Comparison of ENCODE assay signal across 9 mouse cellular contexts in genomic region chr11:99463155-99463554, GRCm38 (mm10). TPM values are rescaled to one million over a fixed set of nuclear protein-coding genes. Genes with fewer than 3 reads are reported as not detected.
DNase-seq lines count a peak whose midpoint lies in the region; ATAC-seq lines count a peak whose summit lies in the region.
"Had no signal": no experiment of that assay in that cellular context is flagged by ENCODE, and none has a peak within 500 bp of the region (broad histone marks: within the 10 kb centered on the region; RNA-seq: fewer than 3 reads in every experiment).

No protein-coding gene starts in this region.

- DNase-seq in midbrain, embryonic 14.5 days = peak; percentile 93
- peak; percentile 50 for DNase-seq in adrenal gland, adult 2 months
- peak; percentile 46 for DNase-seq in embryo, embryonic 11.5 days (ENCODE audit: low read depth, low spot score)
- peak; percentile 76 for DNase-seq in left cerebral cortex, postnatal 25 days (ENCODE audit: low spot score in 2 of 2)
- DNase-seq in retina, embryonic 14.5 days (ENCODE audit: low spot score) = peak; percentile 93
- DNase-seq in urinary bladder, postnatal 36 days (ENCODE audit: low spot score in 2 of 2) = peak; percentile 46 to 61

- intact Hi-C loops in left cerebral cortex, postnatal 25 days (cut with DNase I) = loop anchor here (1.0 kb wide), 3 partner anchors 50 to 832 kb away; no protein-coding TSS in a partner anchor

- H3K4me1 ChIP-seq in midbrain, embryonic 14.5 days (ENCODE audit: control insufficient read depth, insufficient read depth, low read length) = no peaks in the 10 kb centered on the region
- no peaks in the 10 kb centered on the region for H3K4me1 ChIP-seq in midbrain, embryonic 16.5 days (ENCODE audit: control insufficient read depth, insufficient read depth, low read length)
- H3K4me1 ChIP-seq in hindbrain, embryonic 16.5 days (ENCODE audit: control insufficient read depth, insufficient read depth, low read depth, low read length) = no peaks in the 10 kb centered on the region

- no peaks in the 10 kb centered on the region for H3K36me3 ChIP-seq in midbrain, embryonic 14.5 days (ENCODE audit: control insufficient read depth, insufficient read depth, low read length)
- no peaks in the 10 kb centered on the region for H3K36me3 ChIP-seq in midbrain, embryonic 16.5 days (ENCODE audit: control insufficient read depth, insufficient read depth, low read length)
- H3K36me3 ChIP-seq in hindbrain, embryonic 16.5 days (ENCODE audit: control insufficient read depth, insufficient read depth, low read length) = no peaks in the 10 kb centered on the region

- no peak overlapping the region for H3K27ac ChIP-seq in midbrain, embryonic 14.5 days (replicated peaks; ENCODE audit: low read depth, low read length)
- H3K27ac ChIP-seq in midbrain, embryonic 16.5 days (ENCODE audit: low read length) = no peak overlapping the region
- H3K27ac ChIP-seq in hindbrain, embryonic 16.5 days (ENCODE audit: low read depth, low read length) = no peak overlapping the region

- no peak overlapping the region for H3K4me2 ChIP-seq in midbrain, embryonic 14.5 days (ENCODE audit: low read length)
- no peak overlapping the region for H3K4me2 ChIP-seq in midbrain, embryonic 16.5 days (ENCODE audit: low read length)
- H3K4me2 ChIP-seq in hindbrain, embryonic 16.5 days (ENCODE audit: low read length) = no peak overlapping the region

- no peak overlapping the region for H3K9ac ChIP-seq in midbrain, embryonic 14.5 days (replicated peaks; ENCODE audit: low read length)
- H3K9ac ChIP-seq in midbrain, embryonic 16.5 days (ENCODE audit: low read depth, low read length) = no peak overlapping the region
- H3K9ac ChIP-seq in hindbrain, embryonic 16.5 days (ENCODE audit: low read depth, low read length) = no peak overlapping the region

- H3K9me3 ChIP-seq in midbrain, embryonic 14.5 days (ENCODE audit: control insufficient read depth, low read length) = no peaks in the 10 kb centered on the region
- H3K9me3 ChIP-seq in midbrain, embryonic 16.5 days (replicated peaks; ENCODE audit: control insufficient read depth, low read length, poor library complexity, severe bottlenecking) = no peaks in the 10 kb centered on the region
- no peaks in the 10 kb centered on the region for H3K9me3 ChIP-seq in hindbrain, embryonic 16.5 days (ENCODE audit: control insufficient read depth, low read length)

- WGBS in midbrain, embryonic 14.5 days = 13% methylated on average over 8 of the region's 8 CpGs
- WGBS in midbrain, embryonic 16.5 days = 10% methylated on average over 8 of the region's 8 CpGs
- 15% methylated on average over 8 of the region's 8 CpGs for WGBS in hindbrain, embryonic 16.5 days

- H3K27me3 ChIP-seq in midbrain, embryonic 14.5 days (ENCODE audit: control insufficient read depth, insufficient read depth, low read length) = no peaks in the 10 kb centered on the region
- no peaks in the 10 kb centered on the region for H3K27me3 ChIP-seq in midbrain, embryonic 16.5 days (ENCODE audit: control insufficient read depth, insufficient read depth, low read depth, low read length)
- H3K27me3 ChIP-seq in hindbrain, embryonic 16.5 days (replicated peaks; ENCODE audit: control insufficient read depth, insufficient read depth, low read length) = peaks cover 2% of the 10 kb centered on the region

- ATAC-seq in midbrain, embryonic 14.5 days (ENCODE audit: low FRiP score, low TSS enrichment) = no peak
- ATAC-seq in midbrain, embryonic 16.5 days = no peak
- peak; percentile 56; the same call in 1 of the 2 replicates for ATAC-seq in hindbrain, embryonic 16.5 days

- H3K4me3 ChIP-seq in midbrain, embryonic 14.5 days (replicated peaks; ENCODE audit: low read depth, low read length) = no peak overlapping the region
- H3K4me3 ChIP-seq in midbrain, embryonic 16.5 days (ENCODE audit: low read depth, low read length) = no peak overlapping the region
- no peak overlapping the region for H3K4me3 ChIP-seq in hindbrain, embryonic 16.5 days (ENCODE audit: low read length)

RNA-seq across cellular contexts. Expression of gene Krt20, which starts 25.2 kb away (rescaled TPM):
- 0.11 TPM in 1 of 2 replicates, not detected in the other for polyA plus RNA-seq in midbrain, embryonic 14.5 days (2014; fragmentation: Nextera tagmentation; extraction: Ambion mirVana)
- 0.21 and 0.34 TPM in 2 replicates for polyA plus RNA-seq in midbrain, embryonic 16.5 days (2015; fragmentation: Nextera tagmentation; extraction: Ambion mirVana)
- under 1 TPM; 0.14 to 0.20 TPM for total RNA-seq in adrenal gland, adult 2 months (2021)
- polyA plus RNA-seq in adrenal gland, adult 2 months (2012; rRNA removed) = not detected in 2 replicates
- 0.10 and 0.19 TPM in 2 replicates for polyA plus RNA-seq in hindbrain, embryonic 16.5 days (2015; fragmentation: Nextera tagmentation; extraction: Ambion mirVana)
- total RNA-seq in left cerebral cortex, postnatal 25 days (2021) = not detected

RNA-seq across cellular contexts. Expression of gene Krt23, which starts 29.8 kb away (rescaled TPM):
- 0.39 TPM in 1 of 2 replicates, not detected in the other for polyA plus RNA-seq in midbrain, embryonic 14.5 days (2014; fragmentation: Nextera tagmentation; extraction: Ambion mirVana)
- 0.11 TPM in 1 of 2 replicates, not detected in the other for polyA plus RNA-seq in midbrain, embryonic 16.5 days (2015; fragmentation: Nextera tagmentation; extraction: Ambion mirVana)
- not detected for total RNA-seq in adrenal gland, adult 2 months (2021)
- 0.12 TPM in 1 of 2 replicates, not detected in the other for polyA plus RNA-seq in adrenal gland, adult 2 months (2012; rRNA removed)
- polyA plus RNA-seq in hindbrain, embryonic 16.5 days (2015; fragmentation: Nextera tagmentation; extraction: Ambion mirVana) = 0.19 and 0.22 TPM in 2 replicates
- total RNA-seq in left cerebral cortex, postnatal 25 days (2021) = not detected
- polyA plus RNA-seq: heart, embryonic 14.5 days had no signal

RNA-seq across cellular contexts. Expression of gene Krt12, which starts 41.1 kb away (rescaled TPM):
- not detected in 2 replicates for polyA plus RNA-seq in midbrain, embryonic 14.5 days (2014; fragmentation: Nextera tagmentation; extraction: Ambion mirVana)
- 0.14 TPM in 1 of 2 replicates, not detected in the other for polyA plus RNA-seq in midbrain, embryonic 16.5 days (2015; fragmentation: Nextera tagmentation; extraction: Ambion mirVana)
- not detected for total RNA-seq in adrenal gland, adult 2 months (2021)
- polyA plus RNA-seq in adrenal gland, adult 2 months (2012; rRNA removed) = not detected in 2 replicates
- polyA plus RNA-seq in hindbrain, embryonic 16.5 days (2015; fragmentation: Nextera tagmentation; extraction: Ambion mirVana) = 0.19 TPM in 1 of 2 replicates, not detected in the other
- 10 to 100 TPM; 10.3 TPM for total RNA-seq in left cerebral cortex, postnatal 25 days (2021)
- polyA plus RNA-seq: heart, embryonic 14.5 days had no signal

RNA-seq across cellular contexts. Expression of gene Krt39, which starts 58.0 kb away (rescaled TPM):
- not detected in 2 replicates for polyA plus RNA-seq in midbrain, embryonic 14.5 days (2014; fragmentation: Nextera tagmentation; extraction: Ambion mirVana)
- polyA plus RNA-seq in midbrain, embryonic 16.5 days (2015; fragmentation: Nextera tagmentation; extraction: Ambion mirVana) = not detected in 2 replicates
- total RNA-seq in adrenal gland, adult 2 months (2021) = not detected
- not detected in 2 replicates for polyA plus RNA-seq in adrenal gland, adult 2 months (2012; rRNA removed)
- polyA plus RNA-seq in hindbrain, embryonic 16.5 days (2015; fragmentation: Nextera tagmentation; extraction: Ambion mirVana) = not detected in 2 replicates
- total RNA-seq in left cerebral cortex, postnatal 25 days (2021) = not detected
- polyA plus RNA-seq: heart, embryonic 14.5 days had no signal
